Mouse (Mus musculus) limb, embryonic 12.5 days (tissue): ENCODE results near the gene Baz2a. TPM values are rescaled to one million over a fixed set of nuclear protein-coding genes. Genes with fewer than 3 reads are reported as not detected.
A peak's percentile ranks its signal among the peaks of the same experiment; 100 is the strongest.
"Not testable (repeated sequence)": the region's sequence is repeated elsewhere in the genome, so short reads cannot be mapped to it uniquely, and the experiment has no call there.

Experiments used
- ATAC-seq: fragments of 200-750 bp; cut with Nextera tagmentation; 2 replicates; pipeline ENCODE4 v1.8.0; 2017; ENCODE audit warnings: low read depth, moderate TSS enrichment; ENCODE audit not compliant: insufficient number of reproducible peaks, insufficient read depth, low FRiP score, low TSS enrichment
- H3K27ac ChIP-seq: fragments of 300-500 bp; sonication (generic); 2 replicates; pipeline ENCODE4 v1.5.1; 2016; ENCODE audit warnings: mild to moderate bottlenecking, moderate library complexity
- H3K27me3 ChIP-seq: fragments of 300-500 bp; sonication (generic); 2 replicates; pipeline ENCODE4 v1.6.1; 2016; ENCODE audit warnings: mild to moderate bottlenecking, moderate library complexity
- H3K36me3 ChIP-seq: fragments of 300-500 bp; sonication (generic); 2 replicates; pipeline ENCODE4 v1.6.1; 2016; ENCODE audit warnings: mild to moderate bottlenecking, moderate library complexity
- H3K4me1 ChIP-seq: fragments of 300-500 bp; sonication (generic); replicated peaks from 2 replicates; pipeline ENCODE4 v1.6.1; 2016
- H3K4me2 ChIP-seq: fragments of 300-500 bp; sonication (generic); 2 replicates; pipeline ENCODE4 v1.6.1; 2016; ENCODE audit warnings: mild to moderate bottlenecking, moderate library complexity
- H3K4me3 ChIP-seq: fragments of 300-500 bp; sonication (generic); replicated peaks from 2 replicates; pipeline ENCODE4 v1.5.1; 2016; ENCODE audit warnings: mild to moderate bottlenecking
- H3K9ac ChIP-seq: fragments of 300-500 bp; sonication (generic); replicated peaks from 2 replicates; pipeline ENCODE4 v1.6.1; 2016; ENCODE audit warnings: mild to moderate bottlenecking, moderate library complexity
- H3K9me3 ChIP-seq: fragments of 300-500 bp; sonication (generic); 2 replicates; pipeline ENCODE4 v1.6.1; 2016; ENCODE audit warnings: mild to moderate bottlenecking, moderate library complexity
- WGBS: fragments of 180-500 bp; shearing (Covaris S2); methylation state at CpG from one replicate; pipeline ENCODE4 v1.1.7; 2016; 5-methylcytosine and 5-hydroxymethylcytosine counted together
- microRNA counts: library from miRNA; unstranded; fragments of <30 nt; microRNA quantifications from one replicate; lab custom pipeline; 2017
- microRNA-seq: library from miRNA; unstranded; fragments of <30 nt; microRNA quantifications from one replicate; pipeline ENCODE4, GENCODE M21; 2017
- polyA plus RNA-seq: library from polyadenylated mRNA; unstranded; fragments of >200 nt; fragmentation: Nextera tagmentation; extraction: Ambion mirVana; gene quantifications from 2 replicates; pipeline ENCODE4 v1.2.1, GENCODE M21; 2016

Baz2a gene
- polyA plus RNA-seq, 1 experiment from 2014 or later: 8.6 TPM

DNA sequence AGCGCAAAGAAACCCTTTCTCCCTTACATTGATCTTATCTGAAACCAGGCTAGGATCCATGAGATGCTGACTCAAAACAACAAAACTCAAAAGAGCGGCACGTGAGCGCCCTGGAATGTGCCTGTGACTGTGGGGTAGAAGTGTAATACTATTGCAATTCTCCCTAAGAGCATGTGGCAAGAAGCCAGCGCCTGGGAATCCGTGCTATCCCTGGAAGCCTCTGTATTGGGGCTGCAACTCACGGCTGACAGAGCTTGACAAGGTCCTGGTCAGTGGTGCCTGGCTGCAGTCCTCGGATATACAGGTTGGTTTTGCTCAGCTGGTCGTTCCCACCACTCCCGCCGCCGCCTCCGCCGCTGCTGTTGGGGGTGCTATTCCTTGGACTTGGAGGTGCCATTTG is 59.6 kb downstream of the Baz2a start:
- H3K9ac ChIP-seq: no peak overlapping the region
- H3K9me3 ChIP-seq: no peaks in the 10 kb centered on the region
- peaks cover 12% of the 10 kb centered on the region for H3K4me1 ChIP-seq
- peaks cover 32% of the 10 kb centered on the region for H3K36me3 ChIP-seq
- no peak overlapping the region for H3K27ac ChIP-seq
- no peak for ATAC-seq
- 80% methylated on average over 14 of the region's 14 CpGs for WGBS
- H3K4me3 ChIP-seq: no peak overlapping the region
- H3K27me3 ChIP-seq: no peaks in the 10 kb centered on the region
- H3K4me2 ChIP-seq: no peak overlapping the region

DNA sequence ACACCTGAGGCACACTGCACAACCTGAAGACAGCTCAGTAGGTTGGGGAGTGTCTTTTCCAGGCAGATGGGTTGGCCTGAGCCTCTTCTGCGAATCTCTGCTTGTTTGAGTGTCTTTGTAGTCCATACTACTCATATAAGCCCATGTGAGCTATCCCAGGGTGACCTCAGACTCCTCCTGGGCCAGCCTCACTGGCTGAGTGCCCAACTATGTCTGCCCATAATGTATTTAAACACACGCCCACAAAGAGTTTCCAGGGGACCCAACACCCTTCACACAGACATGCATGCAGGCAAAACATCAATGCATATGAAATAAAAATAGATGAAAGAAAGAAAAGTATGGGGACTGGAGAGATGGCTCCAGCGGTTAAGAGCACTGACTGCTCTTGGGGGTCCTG is 62.6 kb downstream of the Baz2a start:
- 85% methylated on average over 3 of the region's 3 CpGs for WGBS
- no peaks in the 10 kb centered on the region for H3K9me3 ChIP-seq
- peaks cover 12% of the 10 kb centered on the region for H3K36me3 ChIP-seq
- no peak overlapping the region for H3K4me3 ChIP-seq
- no peak overlapping the region for H3K4me2 ChIP-seq
- ATAC-seq: no peak
- no peak overlapping the region for H3K9ac ChIP-seq
- no peaks in the 10 kb centered on the region for H3K27me3 ChIP-seq
- no peak overlapping the region for H3K27ac ChIP-seq
- peaks cover 10% of the 10 kb centered on the region for H3K4me1 ChIP-seq

- H3K27me3 ChIP-seq, H3K9ac ChIP-seq, H3K4me3 ChIP-seq, ATAC-seq, H3K4me2 ChIP-seq, H3K9me3 ChIP-seq, H3K27ac ChIP-seq: not testable (repeated sequence)
- Histone ChIP-seq H3K4me1 (0 out of 2 replicates have a peak, but pooled peaks cover 10% of the 10 kb centered on the region), H3K36me3 (peaks cover 18% of the 10 kb centered on the region; the same call in 1 of the 2 replicates)
- 98% methylated on average over 3 of the region's 3 CpGs for whole genome bisulfite sequencing
Measured at GRCm38 (mm10) chr10:128165726-128166125, 74.3 kb downstream of the Baz2a start.

- Histone ChIP-seq H3K4me3 (no peak overlapping the region), H3K4me2 (no peak overlapping the region), H3K9me3 (no peaks in the 10 kb centered on the region), H3K9ac (no peak overlapping the region; the same call in 1 of the 2 replicates), H3K36me3 (peaks cover 14% of the 10 kb centered on the region; the same call in 1 of the 2 replicates), H3K4me1 (0 out of 2 replicates have a peak, but pooled peaks cover 10% of the 10 kb centered on the region), H3K27ac (peak overlapping the region; percentile 36), H3K27me3 (no peaks in the 10 kb centered on the region)
- WGBS: 49% methylated on average over 6 of the region's 6 CpGs
- no peak for ATAC-seq
Measured at GRCm38 (mm10) chr10:128167091-128167490, 75.7 kb downstream of the Baz2a start.

- not testable (repeated sequence) for H3K27me3 ChIP-seq, ATAC-seq, H3K4me2 ChIP-seq, H3K27ac ChIP-seq, H3K4me3 ChIP-seq, H3K9ac ChIP-seq, H3K36me3 ChIP-seq, H3K9me3 ChIP-seq
- peaks cover 24% of the 10 kb centered on the region for H3K4me1 ChIP-seq
- WGBS: 95% methylated on average over 10 of the region's 10 CpGs
Measured at GRCm38 (mm10) chr10:128171348-128171747, 80.0 kb downstream of the Baz2a start.

- Histone ChIP-seq H3K27me3 (no peaks in the 10 kb centered on the region), H3K27ac (peak overlapping the region; percentile 94), H3K9me3 (no peaks in the 10 kb centered on the region), H3K4me1 (peaks cover 30% of the 10 kb centered on the region), H3K4me3 (peak overlapping the region; percentile 59), H3K9ac (peak overlapping the region; percentile 55), H3K36me3 (no peaks in the 10 kb centered on the region), H3K4me2 (peak overlapping the region; percentile 79)
- 17% methylated on average over 3 of the region's 3 CpGs for WGBS
- ATAC-seq: no peak
Measured at GRCm38 (mm10) chr10:128175302-128175701, 83.9 kb downstream of the Baz2a start.

GRCm38 (mm10) chr10:128175996-128176755 is 84.8 kb downstream of the Baz2a start:
- H3K4me3 ChIP-seq: peak overlapping the region; percentile 59
- peak overlapping the region; percentile 79 for H3K4me2 ChIP-seq
- peak overlapping the region; percentile 94 for H3K27ac ChIP-seq
- H3K36me3 ChIP-seq: no peaks in the 10 kb centered on the region
- no peaks in the 10 kb centered on the region for H3K27me3 ChIP-seq
- H3K4me1 ChIP-seq: peaks cover 30% of the 10 kb centered on the region
- H3K9ac ChIP-seq: peak overlapping the region; percentile 55
- no peaks in the 10 kb centered on the region for H3K9me3 ChIP-seq
- peak; percentile 80 for ATAC-seq
- WGBS: under 1% methylated on average over 17 of the region's 17 CpGs

GRCm38 (mm10) chr10:128177316-128177715 is 85.9 kb downstream of the Baz2a start:
- Histone ChIP-seq H3K9ac (no peak overlapping the region), H3K4me2 (no peak overlapping the region), H3K9me3 (no peaks in the 10 kb centered on the region), H3K27me3 (no peaks in the 10 kb centered on the region), H3K4me3 (no peak overlapping the region), H3K27ac (no peak overlapping the region), H3K4me1 (peaks cover 30% of the 10 kb centered on the region), H3K36me3 (no peaks in the 10 kb centered on the region)
- 84% methylated on average over 4 of the region's 4 CpGs for WGBS
- 0 out of 2 replicates have a peak, but pooled peaks have one; percentile 8 for ATAC-seq

MicroRNAs encoded within 50 kb of the gene (microRNA counts, 519-probe panel; counts per million panel counts)
- microRNA mmu-miR-677 (lab: Ali Mortazavi, UCI): not detected

Small RNAs within 50 kb of the gene (microRNA-seq; reads per million reads assigned to microRNA genes)
- 16.7 reads per million, percentile 30 among the genes with 10 or more reads in this experiment for gene Mir677

Other genes with a start within 250 kb of the Baz2a start
- gene Rdh19, start 241.6 kb upstream of the Baz2a start, polyA plus RNA-seq: not detected in 2 replicates
- not detected in 2 replicates for gene Rdh16f2, start 225.1 kb upstream of the Baz2a start, polyA plus RNA-seq
- gene Rdh7, start 202.8 kb upstream of the Baz2a start, polyA plus RNA-seq: not detected in 2 replicates
- gene Sdr9c7, start 193.1 kb upstream of the Baz2a start, polyA plus RNA-seq: not detected in 2 replicates
- gene Hsd17b6, start 84.0 kb upstream of the Baz2a start, polyA plus RNA-seq: not detected in 2 replicates
- gene Prim1, start 76.4 kb upstream of the Baz2a start, polyA plus RNA-seq: 102 and 104 TPM in 2 replicates
- 916 and 923 TPM in 2 replicates for gene Naca, start 56.0 kb upstream of the Baz2a start, polyA plus RNA-seq
- gene Ptges3, start 32.6 kb upstream of the Baz2a start, polyA plus RNA-seq: 567 and 594 TPM in 2 replicates
- 2,018 and 2,026 TPM in 2 replicates for gene Atp5b, start 8.3 kb upstream of the Baz2a start, polyA plus RNA-seq
- gene Rbms2, start 88.7 kb downstream of the Baz2a start, polyA plus RNA-seq: 33.0 and 33.5 TPM in 2 replicates
- gene Gls2, start 102.9 kb downstream of the Baz2a start, polyA plus RNA-seq: 1.5 and 2.3 TPM in 2 replicates
- gene Spryd4, start 120.2 kb downstream of the Baz2a start, polyA plus RNA-seq: 31.0 and 32.4 TPM in 2 replicates
- 0.38 and 0.44 TPM in 2 replicates for gene Mip, start 134.3 kb downstream of the Baz2a start, polyA plus RNA-seq
- 103 and 108 TPM in 2 replicates for gene Timeless, start 140.5 kb downstream of the Baz2a start, polyA plus RNA-seq
- 0.68 and 1.0 TPM in 2 replicates for gene Apon, start 162.5 kb downstream of the Baz2a start, polyA plus RNA-seq
- not detected in 2 replicates for gene Apof, start 177.1 kb downstream of the Baz2a start, polyA plus RNA-seq
- gene Stat2, start 179.0 kb downstream of the Baz2a start, polyA plus RNA-seq: 17.1 and 17.6 TPM in 2 replicates
- gene Il23a, start 207.2 kb downstream of the Baz2a start, polyA plus RNA-seq: 0.20 TPM in 2 replicates
- gene Pan2, start 211.8 kb downstream of the Baz2a start, polyA plus RNA-seq: 42.3 and 42.5 TPM in 2 replicates
- gene Cnpy2, start 230.9 kb downstream of the Baz2a start, polyA plus RNA-seq: 351 and 359 TPM in 2 replicates
- 178 and 181 TPM in 2 replicates for gene Cs, start 246.2 kb downstream of the Baz2a start, polyA plus RNA-seq